Mouse (Mus musculus): Measurements from ENCODE around the gene Nadk2. TPM values are rescaled to one million over a fixed set of nuclear protein-coding genes. Genes with fewer than 3 reads are reported as not detected.

Nadk2 gene
- total RNA-seq (2021) = 10 to 100 TPM; 62.5 to 70.2 TPM
- long read RNA-seq, full-length matches to known transcripts = 35 of 142 reads
- long read RNA-seq, partial matches to known transcripts = 7 of 142 reads
- long read RNA-seq, other reads (novel, unspliced or antisense) = 100 of 142 reads

DNA sequence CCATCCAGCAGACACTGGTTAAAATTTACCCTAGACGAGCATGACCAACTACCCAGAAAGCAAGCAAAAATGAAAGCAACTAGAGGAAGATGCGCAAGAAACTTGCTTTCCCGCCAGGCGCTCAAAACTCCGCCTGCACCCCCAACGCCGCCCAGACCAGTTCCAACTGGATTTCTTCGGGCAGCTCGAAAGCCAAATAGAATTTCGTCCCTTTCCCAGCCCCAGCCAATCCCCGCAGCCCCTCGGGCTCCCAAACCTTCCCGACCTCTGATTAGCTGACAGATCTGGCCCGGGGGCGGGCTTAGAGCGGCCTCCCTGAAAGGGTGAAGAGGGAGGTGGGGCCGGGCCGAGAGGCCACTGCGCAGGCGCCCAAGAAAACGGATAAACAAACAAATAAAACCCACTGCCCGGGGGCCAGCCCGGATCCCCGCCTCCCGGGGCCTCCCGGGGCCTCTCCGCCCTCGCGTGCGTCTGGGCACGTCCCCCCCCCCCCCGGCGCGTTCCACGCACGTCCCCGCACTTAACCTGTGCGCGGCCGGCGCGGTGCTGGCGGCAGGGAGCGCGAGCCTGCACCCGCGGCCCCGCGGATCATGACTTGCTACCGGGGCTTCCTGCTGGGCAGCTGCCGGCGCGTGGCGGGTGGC, at the start of gene Nadk2:
TSS of gene Nadk2 (plus strand) at position 349 of the 644 bp plus-strand sequence.
- peak; percentile 97 to 98 for DNase-seq (ENCODE audit: low spot score in 2 of 2)

DNA sequence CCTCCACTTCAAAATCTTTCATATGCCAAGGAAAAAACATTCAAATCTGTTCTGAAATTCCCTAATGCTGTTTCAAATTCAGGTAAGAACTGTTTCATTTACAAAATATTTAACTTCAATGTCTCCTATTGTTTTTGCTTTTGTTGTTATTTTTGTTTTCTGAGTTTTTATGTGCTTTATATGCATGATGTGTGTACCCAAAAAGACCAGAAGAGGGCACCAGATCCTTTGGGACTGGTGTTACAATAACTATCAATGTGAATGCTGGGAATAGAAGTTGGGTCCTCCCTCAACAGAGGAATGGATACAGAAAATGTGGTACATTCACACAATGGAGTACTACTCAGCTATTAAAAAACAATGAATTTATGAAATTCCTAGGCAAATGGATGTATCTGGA, 15.4 kb upstream of the Nadk2 start:
- DNase-seq (ENCODE audit: low spot score in 2 of 2) = no peak

DNA sequence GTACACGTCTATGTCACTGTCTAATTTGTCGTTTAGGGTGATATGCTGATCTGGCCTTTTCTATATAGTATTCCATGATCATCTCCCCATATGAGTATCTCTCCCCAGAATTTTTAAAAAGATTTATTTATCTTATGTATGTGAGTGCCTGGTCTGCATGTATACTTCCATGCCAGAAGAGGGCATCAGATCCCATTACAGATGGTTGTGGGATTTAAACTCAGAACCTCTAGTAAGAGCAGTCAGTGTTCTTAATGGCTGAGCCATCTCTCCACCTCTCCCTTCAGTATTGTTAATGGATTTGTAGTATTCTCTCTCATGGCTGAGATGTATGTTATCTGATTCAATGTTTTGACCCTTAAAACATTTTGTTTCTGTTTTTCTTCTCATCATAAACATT, 11.2 kb upstream of the Nadk2 start:
- no peak for DNase-seq (ENCODE audit: low spot score in 2 of 2)

DNA sequence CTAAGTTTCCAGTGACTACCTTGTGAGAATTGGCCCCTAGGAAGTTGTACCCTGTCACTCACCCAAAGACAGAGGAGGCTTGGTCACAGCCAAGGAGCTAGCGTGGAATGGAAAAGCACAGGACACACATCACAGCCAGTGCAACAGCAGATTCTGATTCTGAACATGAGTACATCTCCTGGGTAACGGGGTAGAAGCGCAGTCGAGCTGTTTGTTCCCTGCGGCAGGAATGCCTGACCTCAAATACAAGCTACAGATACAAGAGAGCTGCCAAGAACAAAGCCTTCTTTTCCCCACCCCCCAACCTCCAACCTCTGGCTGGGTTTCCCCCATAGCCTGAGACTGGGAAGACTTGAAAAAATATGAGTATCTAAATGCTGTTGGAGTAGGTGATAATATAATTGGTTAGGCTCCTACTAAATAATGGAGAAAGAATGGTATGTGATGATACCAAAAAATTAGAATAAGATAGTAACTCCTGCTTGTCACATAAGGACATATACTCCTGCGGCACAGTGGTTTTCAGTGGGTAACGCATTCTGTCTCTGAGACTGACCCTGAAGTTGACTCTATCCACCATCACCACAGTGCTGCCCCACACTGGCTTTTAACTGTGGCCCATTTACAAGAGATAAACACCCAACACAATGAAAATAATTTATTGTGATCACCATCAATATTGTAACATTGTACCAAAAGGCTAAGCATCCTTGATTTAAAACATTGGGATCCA, 9.7 kb upstream of the Nadk2 start:
- peak; percentile 40 to 83 for DNase-seq (ENCODE audit: low spot score in 2 of 2)

DNA sequence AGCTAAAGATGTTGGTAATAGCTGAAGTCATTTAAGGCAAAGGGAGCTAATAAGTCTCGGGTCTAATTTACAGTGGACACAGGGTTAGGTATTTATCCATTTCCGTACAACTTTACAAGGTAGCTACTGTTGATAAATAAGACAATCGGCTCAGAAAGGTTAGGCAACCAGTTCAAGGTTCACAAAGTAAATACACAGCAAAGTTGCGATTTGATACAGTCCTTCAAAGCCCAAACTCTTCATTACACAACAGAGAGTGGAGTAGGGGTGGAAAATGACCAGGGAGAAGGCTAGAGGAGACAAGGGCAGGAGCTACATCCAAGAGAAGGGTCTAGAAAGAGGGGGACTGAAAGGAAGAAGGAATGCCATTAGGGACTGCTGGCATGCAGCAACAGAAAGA, 2.2 kb upstream of the Nadk2 start:
- no peak for DNase-seq (ENCODE audit: low spot score in 2 of 2)

DNA sequence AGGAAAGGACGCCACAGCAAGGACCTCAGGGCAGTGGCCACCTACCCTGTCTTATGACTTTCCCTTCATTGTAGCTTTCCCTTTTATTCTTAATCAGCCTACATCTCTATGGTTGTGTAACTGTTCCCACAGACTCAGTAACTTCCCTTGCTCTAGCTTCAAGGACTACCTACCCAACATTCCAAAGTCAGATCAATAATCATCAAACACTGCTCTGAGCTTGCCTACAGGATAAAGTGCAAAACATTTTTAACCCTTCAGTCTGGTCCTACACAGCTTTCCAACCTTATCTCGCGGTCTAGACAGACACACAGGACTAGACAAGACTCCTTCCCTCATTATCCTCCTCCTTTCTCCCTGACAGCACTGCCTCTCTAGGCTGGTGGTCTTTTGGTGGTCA, 707 bp upstream of the Nadk2 start:
- no peak for DNase-seq (ENCODE audit: low spot score in 2 of 2)

DNA sequence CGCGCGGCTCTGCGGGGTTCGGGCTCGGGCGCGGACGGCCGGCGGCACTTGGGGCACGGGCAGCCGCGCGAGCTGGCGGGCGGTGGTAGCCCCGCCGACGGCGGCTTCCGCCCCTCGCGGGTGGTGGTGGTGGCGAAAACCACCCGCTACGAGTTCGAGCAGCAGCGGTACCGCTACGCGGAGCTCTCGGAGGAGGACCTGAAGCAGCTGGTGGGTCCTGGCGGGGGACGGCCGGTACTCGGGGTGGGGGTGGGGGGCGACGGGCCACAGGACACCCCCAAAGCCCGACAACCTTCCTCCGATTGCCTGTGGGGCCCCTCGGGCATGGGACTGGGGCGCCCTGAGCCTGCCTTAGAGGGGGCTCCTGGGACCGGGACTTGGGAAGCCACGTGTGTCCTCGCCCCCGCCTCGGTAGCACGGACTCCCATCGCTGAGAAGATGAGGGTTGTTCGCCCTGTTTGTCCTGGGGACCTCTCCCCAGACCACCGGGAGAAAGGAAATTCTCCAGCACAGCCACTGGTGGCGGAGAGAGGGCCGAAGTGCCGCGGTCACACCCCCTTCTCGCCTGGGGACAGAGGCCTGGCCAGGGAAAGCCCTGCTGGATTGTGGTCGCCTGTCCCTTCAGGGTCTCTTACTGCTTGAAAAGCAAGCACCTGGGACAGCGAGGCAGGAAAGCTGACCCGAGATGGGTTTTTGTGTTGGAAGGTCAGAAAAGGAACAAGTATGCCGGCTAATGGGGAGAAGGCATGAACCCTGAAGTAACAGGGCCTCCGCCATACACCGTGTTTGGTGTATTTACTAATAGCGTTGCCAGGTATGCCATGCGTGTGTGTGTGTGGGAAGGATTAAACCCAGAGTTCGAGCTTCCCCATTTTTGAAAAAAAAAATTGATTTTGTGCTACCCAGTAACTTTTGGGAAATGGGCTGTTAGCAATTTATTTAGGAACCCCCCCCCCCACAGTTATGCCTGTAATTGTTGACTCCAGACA, 790 bp downstream of the Nadk2 start:
- peak in 1 of 2 experiments; percentile 39 for DNase-seq (ENCODE audit: low spot score in 2 of 2)

DNA sequence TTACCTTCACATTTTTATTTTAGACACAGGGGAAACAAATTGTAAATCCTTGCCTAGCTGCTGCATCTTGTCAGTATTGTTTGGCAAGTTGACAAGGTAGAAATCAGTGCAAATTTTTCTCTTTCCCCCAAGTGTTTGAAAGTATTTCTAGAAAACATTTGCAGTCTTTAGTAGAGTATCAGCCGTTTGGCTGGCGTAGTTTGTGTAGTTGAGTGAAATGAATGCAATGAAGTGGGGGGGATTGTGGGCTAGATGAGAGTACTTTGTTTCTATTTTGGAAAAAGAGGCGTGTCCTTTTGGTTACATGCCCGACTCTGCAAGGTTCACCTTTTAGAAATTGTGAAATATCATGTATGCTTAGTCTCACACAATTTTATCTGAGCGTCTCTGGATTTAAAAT, 1.6 kb downstream of the Nadk2 start:
- DNase-seq (ENCODE audit: low spot score in 2 of 2) = no peak

DNA sequence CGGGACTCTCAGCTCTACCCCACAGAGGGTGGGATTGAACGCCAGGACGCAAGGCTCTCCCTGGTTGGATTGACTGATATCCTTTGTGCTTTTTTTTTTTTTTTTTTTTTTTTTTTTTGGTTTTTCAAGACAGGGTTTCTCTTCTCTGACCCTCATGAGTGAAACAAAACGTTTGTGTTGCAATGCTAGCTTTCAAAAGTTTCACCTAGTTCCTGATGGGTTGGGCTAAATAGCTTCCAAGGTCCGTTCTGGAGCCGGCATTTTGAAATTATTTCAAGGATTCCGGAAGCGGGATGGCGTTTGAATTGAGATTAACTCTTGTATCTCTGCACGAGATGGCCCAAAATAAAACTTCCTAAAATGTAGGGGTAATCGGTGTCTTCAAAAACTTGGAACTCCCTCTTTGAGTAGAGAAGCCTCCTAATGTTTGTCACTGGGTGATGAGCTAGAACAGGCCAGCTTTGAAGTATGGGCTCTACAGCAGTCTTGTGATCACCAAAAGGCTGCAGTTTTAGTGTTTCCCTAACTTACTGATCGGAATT, 2.1 kb downstream of the Nadk2 start:
- no peak for DNase-seq (ENCODE audit: low spot score in 2 of 2)

DNA sequence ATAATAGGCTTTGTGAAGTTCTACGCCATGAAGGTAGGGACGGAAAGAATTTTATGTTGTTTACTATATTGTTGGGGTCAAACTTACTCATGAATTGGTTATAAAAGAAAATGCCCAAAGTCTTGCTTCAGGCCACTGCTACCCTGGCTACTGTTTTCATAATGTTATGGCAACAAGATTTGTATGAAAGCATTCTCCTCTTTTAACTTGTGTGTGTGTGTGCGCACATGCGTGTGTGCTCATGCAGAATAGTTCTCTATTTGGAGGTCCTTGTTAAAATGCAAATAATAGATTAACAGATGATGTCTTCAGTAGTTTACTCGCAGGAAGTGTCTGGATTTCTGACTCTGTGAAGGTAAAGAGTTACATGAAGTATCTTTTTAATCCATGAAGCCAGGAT, 2.6 kb downstream of the Nadk2 start:
- DNase-seq (ENCODE audit: low spot score in 2 of 2) = no peak

DNA sequence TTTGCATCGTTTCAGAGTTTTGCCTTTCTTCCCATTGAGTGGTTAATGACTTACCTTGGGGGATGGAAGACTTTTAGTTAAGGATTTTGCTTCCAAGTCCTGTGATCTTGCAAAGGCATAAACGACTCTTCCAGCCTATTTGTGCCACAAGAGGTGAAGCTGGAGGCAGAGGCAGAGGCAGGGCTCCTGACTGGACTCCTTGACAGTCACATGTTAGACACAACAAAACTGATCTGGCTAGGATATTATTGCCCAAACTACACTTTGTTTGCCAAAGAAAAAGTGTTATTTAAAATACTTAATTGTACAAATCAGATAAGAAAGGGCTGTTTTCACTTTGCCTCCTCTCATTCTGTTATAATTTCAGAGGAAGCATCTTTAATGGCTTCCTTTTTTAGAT, 3.1 kb downstream of the Nadk2 start:
- DNase-seq (ENCODE audit: low spot score in 2 of 2) = no peak

DNA sequence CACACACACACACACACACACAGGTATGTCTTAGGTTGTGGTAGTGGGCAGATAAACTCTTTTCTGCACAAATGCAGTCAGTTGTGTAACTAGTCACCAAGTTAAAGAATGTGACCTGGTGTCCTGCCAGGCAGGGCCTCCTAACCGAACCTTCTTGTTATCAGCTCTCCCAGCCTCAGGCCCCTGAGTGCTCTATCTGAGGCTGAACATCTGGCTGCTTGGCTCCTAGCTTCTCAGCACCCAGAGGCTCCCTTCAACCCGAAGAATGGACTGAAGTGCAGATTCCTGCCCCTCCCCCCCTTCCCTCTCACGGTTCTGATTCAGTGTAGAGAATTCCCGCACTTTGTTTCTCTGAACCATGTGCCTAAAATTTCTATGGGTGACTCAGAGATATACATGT, 3.6 kb downstream of the Nadk2 start:
- DNase-seq (ENCODE audit: low spot score in 2 of 2) = no peak

DNA sequence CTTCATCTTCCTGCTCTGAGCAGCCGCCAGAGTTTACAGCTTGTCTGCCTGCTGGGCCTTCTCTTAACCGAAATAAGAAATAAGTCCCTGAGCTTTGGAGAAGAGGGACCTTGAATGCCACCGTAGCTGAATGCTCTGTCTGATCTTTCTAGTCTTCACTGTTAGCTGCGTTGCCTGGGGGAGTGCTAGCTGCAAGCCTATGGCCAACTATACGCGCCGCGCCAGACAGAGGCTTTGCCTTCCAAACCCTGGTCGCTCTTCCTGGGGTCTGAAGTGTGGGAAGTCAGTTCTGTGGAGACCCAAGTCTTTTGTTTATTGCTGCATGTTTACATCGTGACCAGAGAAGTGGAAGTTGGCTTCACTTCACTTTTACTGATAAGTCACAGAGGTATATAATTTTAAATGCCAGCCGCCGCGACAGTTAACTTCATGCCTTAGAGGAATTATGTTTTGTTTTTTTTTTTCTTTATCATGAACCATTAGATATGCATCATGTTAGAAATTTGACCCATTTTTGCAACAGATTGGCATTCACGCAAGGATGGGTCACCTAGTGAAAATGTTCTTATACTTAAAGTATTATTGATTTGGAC, 4.6 kb downstream of the Nadk2 start:
- no peak for DNase-seq (ENCODE audit: low spot score in 2 of 2)

DNA sequence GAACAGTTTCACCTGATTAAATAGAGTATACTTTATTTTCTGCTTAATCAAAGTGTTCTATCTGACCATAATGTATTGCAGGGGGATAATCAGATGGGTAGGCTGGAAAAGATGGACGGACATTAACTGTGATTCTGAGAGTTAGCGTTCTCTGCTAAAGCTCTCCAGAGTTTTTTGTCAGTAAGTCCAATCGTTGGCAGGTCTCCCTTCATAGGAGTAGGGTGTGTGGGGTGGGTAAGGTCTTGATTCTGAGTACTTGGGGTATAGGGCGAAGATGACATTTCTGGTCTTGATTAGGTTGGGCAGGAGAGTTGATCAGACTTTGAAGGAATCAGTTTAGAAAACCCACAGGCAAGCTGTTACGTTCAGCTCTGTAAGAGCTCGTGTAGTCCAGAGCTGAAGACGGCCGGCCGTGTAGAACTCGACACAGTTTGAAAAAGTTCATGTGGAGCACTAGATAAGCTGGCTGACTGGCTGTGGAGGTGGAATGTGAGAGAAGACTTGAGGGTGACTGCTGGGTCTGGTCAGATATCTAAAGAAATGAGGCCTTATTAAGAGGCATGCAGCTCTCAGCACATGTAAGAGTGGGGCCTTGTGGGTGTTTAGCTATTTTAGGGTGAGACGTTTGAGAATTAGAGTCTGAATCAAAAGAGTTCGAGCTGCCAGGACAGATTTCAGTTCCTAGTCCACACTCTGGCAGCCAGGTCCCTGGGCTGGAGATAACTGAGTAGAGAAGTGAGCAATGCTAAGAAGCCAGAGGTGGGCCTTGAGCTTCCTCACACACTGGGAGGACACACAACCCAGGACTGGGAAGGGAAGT, 7.6 kb downstream of the Nadk2 start:
- no peak for DNase-seq (ENCODE audit: low spot score in 2 of 2)

DNA sequence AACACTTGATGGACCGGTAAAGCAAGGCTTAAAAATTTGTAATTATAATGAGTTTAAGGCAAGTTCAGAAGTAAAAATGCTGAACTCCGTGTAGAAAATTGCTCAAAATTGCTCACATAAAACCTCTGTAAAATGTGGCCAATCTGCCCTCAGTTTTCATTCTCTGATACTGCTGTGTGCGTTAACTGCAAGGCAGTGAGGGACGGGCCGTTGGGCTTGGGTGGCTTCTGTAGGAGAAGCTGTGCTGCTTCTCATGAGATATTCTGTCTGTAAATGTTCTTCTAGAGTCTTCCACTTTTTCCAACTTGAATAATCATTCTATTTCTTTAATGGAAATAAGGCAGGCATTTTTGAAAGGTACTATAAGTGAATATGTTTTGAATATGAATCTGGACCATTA, 8.6 kb downstream of the Nadk2 start:
- no peak for DNase-seq (ENCODE audit: low spot score in 2 of 2)

DNA sequence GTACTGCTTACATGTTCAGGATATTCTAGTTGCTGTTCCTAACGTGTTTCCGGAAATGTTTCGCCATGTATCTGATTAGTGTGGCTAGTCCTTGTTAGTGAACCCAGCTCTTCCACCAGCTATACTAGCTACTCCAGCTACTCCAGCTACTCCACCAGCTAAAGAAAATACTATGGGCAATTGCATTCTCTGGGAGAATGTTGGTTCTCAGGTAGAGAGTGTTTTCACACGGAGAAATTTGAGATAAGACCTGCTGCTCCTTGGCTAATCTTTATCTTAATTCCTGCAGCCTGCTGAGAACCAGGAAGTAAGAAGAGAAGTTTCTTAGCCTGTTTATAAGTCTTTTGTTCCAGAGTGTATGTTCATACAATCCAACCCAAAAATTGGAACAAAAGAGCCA, 9.1 kb downstream of the Nadk2 start:
- no peak for DNase-seq (ENCODE audit: low spot score in 2 of 2)

DNA sequence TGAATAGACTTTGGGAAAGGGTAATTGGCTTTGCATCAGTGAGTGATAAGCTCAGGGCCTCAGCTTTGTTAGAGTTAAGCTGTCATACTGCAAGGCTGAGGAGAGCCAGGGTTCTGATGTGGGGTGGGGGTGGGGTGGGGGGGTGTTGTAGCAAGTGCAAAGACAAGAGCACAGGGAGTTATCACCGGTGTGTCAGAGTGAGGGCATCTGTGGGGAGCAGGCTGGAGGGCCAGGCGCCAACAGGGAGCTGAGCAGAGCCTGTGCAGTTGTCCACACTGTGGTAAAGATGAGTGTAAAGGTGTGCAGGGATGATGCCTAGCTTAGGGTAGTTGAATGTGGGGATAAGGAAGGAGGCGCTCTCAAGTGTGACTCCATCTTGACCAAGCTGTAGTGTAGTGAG, 10.2 kb downstream of the Nadk2 start:
- DNase-seq (ENCODE audit: low spot score in 2 of 2) = no peak

DNA sequence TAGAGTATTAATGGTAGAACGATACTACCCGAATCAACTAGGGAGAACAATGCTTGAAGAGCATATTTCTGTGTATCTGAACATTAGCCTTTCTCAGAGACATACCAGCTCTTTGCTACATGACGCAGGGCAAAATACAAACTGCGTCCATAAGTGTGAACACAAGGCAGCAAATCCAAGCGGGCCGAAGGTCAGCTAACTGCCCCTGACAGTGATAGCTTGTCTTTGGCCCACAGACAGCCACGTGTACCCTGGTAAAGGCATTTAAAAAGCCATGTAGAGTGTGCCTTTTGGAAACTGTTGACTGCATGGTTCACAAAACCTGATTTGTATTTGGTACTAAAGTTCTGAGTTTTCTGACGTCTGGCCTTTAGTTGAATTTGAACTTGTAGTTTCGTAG, 11.7 kb downstream of the Nadk2 start:
- DNase-seq (ENCODE audit: low spot score in 2 of 2) = no peak

DNA sequence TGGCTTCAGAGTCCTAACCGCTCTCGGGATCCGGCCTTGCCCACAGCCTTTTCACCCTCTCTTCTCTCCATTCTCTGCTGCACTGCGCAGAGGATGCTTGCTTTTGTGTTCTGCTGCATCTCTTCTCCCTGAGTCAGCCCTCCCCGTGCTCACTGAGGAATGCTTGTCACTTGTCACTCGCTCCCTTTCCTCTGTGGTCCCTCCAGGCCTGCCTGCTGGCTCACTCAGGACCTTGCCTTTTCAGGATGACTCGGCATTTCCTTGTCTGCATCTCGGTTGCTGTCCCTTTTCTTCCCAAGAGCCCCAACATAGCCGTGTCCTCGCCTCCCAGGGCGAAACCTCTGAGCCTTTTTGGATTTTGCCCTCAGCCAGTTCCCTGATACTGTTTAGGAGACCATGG, 15.8 kb downstream of the Nadk2 start:
- DNase-seq (ENCODE audit: low spot score in 2 of 2) = no peak

DNA sequence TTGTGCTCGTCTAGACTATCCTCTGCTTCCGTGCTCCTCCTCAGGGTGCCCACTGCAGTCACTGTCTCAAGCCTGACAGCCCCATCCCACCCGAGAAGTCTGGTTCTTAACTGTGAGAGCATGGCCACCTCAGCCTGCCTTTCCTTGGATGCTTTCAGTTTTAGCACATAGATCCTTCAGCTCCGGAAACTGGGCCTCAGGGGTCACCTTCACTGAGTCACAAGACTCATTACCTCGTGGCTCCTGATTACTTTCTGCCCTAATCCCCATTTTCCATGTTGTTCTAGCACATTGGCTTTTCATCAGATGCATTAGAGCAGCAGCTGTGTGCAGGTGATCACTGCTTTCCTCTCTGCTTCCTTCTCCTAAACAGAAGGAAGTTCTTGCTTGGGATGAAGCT, 16.4 kb downstream of the Nadk2 start:
- no peak for DNase-seq (ENCODE audit: low spot score in 2 of 2)
